In genomic region chr7:112143978-112144377, GRCm38 (mm10) we compare ENCODE assay signal across 13 mouse cellular contexts. TPM values are rescaled to one million over a fixed set of nuclear protein-coding genes. Genes with fewer than 3 reads are reported as not detected.
DNase-seq lines count a peak whose midpoint lies in the region; ATAC-seq and TF ChIP-seq lines count a peak whose summit lies in the region.
"Had no signal": no experiment of that assay in that cellular context is flagged by ENCODE, and none has a peak within 500 bp of the region (broad histone marks: within the 10 kb centered on the region; RNA-seq: fewer than 3 reads in every experiment).

No protein-coding gene starts in this region.

- peak overlapping the region; percentile 78; the same call in 1 of the 2 replicates for H3K27ac ChIP-seq in heart, embryonic 10.5 days
- H3K27ac ChIP-seq in embryonic facial prominence, embryonic 13.5 days, result peak overlapping the region; percentile 89
- no peak overlapping the region for H3K27ac ChIP-seq in hindbrain, postnatal 0 days
- no peak overlapping the region for H3K27ac ChIP-seq in lung, postnatal 0 days (ENCODE audit: low read length)
- H3K27ac ChIP-seq: liver, embryonic 14.5 days had no signal

- H3K4me1 ChIP-seq in heart, embryonic 10.5 days, result peaks cover 64% of the 10 kb centered on the region
- peaks cover 52% of the 10 kb centered on the region for H3K4me1 ChIP-seq in embryonic facial prominence, embryonic 13.5 days
- 0 out of 2 replicates have a peak, but pooled peaks cover 6% of the 10 kb centered on the region for H3K4me1 ChIP-seq in hindbrain, postnatal 0 days (ENCODE audit: insufficient read depth, low read length)
- H3K4me1 ChIP-seq in lung, postnatal 0 days (ENCODE audit: insufficient read depth, low read depth, low read length), result no peaks in the 10 kb centered on the region

- no peak for TF ChIP-seq CTCF in hindbrain, postnatal 0 days (IDR thresholded peaks at IDR 0.05; ENCODE audit: low read depth)
- no peak for TF ChIP-seq CTCF in lung, postnatal 0 days (IDR thresholded peaks at IDR 0.05)

- no peak overlapping the region for H3K9ac ChIP-seq in embryonic facial prominence, embryonic 13.5 days
- H3K9ac ChIP-seq in hindbrain, postnatal 0 days (replicated peaks; ENCODE audit: low read length), result no peak overlapping the region
- no peak overlapping the region for H3K9ac ChIP-seq in lung, postnatal 0 days (replicated peaks; ENCODE audit: low read depth)
- H3K9ac ChIP-seq: liver, embryonic 14.5 days had no signal

- H3K4me3 ChIP-seq in heart, embryonic 10.5 days, result no peak overlapping the region
- H3K4me3 ChIP-seq in embryonic facial prominence, embryonic 13.5 days, result no peak overlapping the region
- no peak overlapping the region for H3K4me3 ChIP-seq in hindbrain, postnatal 0 days (ENCODE audit: low read length)
- H3K4me3 ChIP-seq in lung, postnatal 0 days (ENCODE audit: low read depth, low read length), result no peak overlapping the region

- H3K4me2 ChIP-seq in embryonic facial prominence, embryonic 13.5 days, result no peak overlapping the region
- no peak overlapping the region for H3K4me2 ChIP-seq in hindbrain, postnatal 0 days (ENCODE audit: low read depth, low read length)
- H3K4me2 ChIP-seq in lung, postnatal 0 days (replicated peaks; ENCODE audit: low read depth, low read length), result no peak overlapping the region

- DNase-seq in heart, embryonic 10.5 days (ENCODE audit: low spot score), result no peak
- no peak for DNase-seq in heart, adult 11 months
- DNase-seq in 3134 (ENCODE audit: extremely low read depth, insufficient read length, low spot score), result peak; percentile 51
- DNase-seq in hindbrain, postnatal 0 days (ENCODE audit: low spot score), result no peak
- no peak for DNase-seq in lung, postnatal 0 days (ENCODE audit: low spot score)
- no peak for DNase-seq in adrenal gland, adult 18-20 months (ENCODE audit: low spot score in 2 of 2)
- no peak for DNase-seq in lung, postnatal 10 days
- DNase-seq: heart, postnatal 4 days; lung, postnatal 4 days had no signal

- 74% methylated on average over 4 of the region's 4 CpGs for WGBS in heart, embryonic 10.5 days
- WGBS in embryonic facial prominence, embryonic 13.5 days, result 75% methylated on average over 4 of the region's 4 CpGs
- WGBS in hindbrain, postnatal 0 days, result 33% methylated on average over 4 of the region's 4 CpGs
- WGBS in lung, postnatal 0 days, result 73% methylated on average over 4 of the region's 4 CpGs

- peaks cover 8% of the 10 kb centered on the region for H3K36me3 ChIP-seq in heart, embryonic 10.5 days
- peaks cover 19% of the 10 kb centered on the region for H3K36me3 ChIP-seq in embryonic facial prominence, embryonic 13.5 days
- H3K36me3 ChIP-seq in hindbrain, postnatal 0 days (ENCODE audit: insufficient read depth, low read length), result no peaks in the 10 kb centered on the region
- no peaks in the 10 kb centered on the region for H3K36me3 ChIP-seq in lung, postnatal 0 days (ENCODE audit: insufficient read depth, low read length)

- no peak for TF ChIP-seq EP300 in lung, postnatal 0 days (IDR thresholded peaks at IDR 0.05)

- no peaks in the 10 kb centered on the region for H3K9me3 ChIP-seq in heart, embryonic 10.5 days
- H3K9me3 ChIP-seq in embryonic facial prominence, embryonic 13.5 days, result no peaks in the 10 kb centered on the region
- no peaks in the 10 kb centered on the region for H3K9me3 ChIP-seq in hindbrain, postnatal 0 days (ENCODE audit: low read length)
- no peaks in the 10 kb centered on the region for H3K9me3 ChIP-seq in lung, postnatal 0 days (ENCODE audit: low read length)

- no peaks in the 10 kb centered on the region for H3K27me3 ChIP-seq in heart, embryonic 10.5 days (ENCODE audit: insufficient read depth, poor library complexity, severe bottlenecking)
- H3K27me3 ChIP-seq in embryonic facial prominence, embryonic 13.5 days, result no peaks in the 10 kb centered on the region
- H3K27me3 ChIP-seq in hindbrain, postnatal 0 days (ENCODE audit: insufficient read depth, low read length), result no peaks in the 10 kb centered on the region
- no peaks in the 10 kb centered on the region for H3K27me3 ChIP-seq in lung, postnatal 0 days (replicated peaks; ENCODE audit: insufficient read depth, low read length)

- no peak for ATAC-seq in embryonic facial prominence, embryonic 13.5 days (ENCODE audit: insufficient number of reproducible peaks, insufficient read depth, low FRiP score, low TSS enrichment, low read depth)
- peak; percentile 57 for ATAC-seq in hindbrain, postnatal 0 days
- no peak for ATAC-seq in lung, postnatal 0 days

RNA-seq across cellular contexts. Expression of gene Dkk3, which starts 14.9 kb away (rescaled TPM):
- polyA plus RNA-seq in heart, embryonic 10.5 days (2016; fragmentation: Nextera tagmentation; extraction: Ambion mirVana), result 59.8 and 101 TPM in 2 replicates
- 43.9 and 67.9 TPM in 2 replicates for polyA plus RNA-seq in embryonic facial prominence, embryonic 13.5 days (2015; fragmentation: Nextera tagmentation; extraction: Ambion mirVana)
- 33.2 and 42.0 TPM in 2 replicates for total RNA-seq in hindbrain, postnatal 0 days (2014; rRNA removed)
- 48.2 and 49.6 TPM in 2 replicates for polyA plus RNA-seq in hindbrain, postnatal 0 days (2015; fragmentation: Nextera tagmentation; extraction: Ambion mirVana)
- 82.5 and 88.3 TPM in 2 replicates for polyA plus RNA-seq in lung, postnatal 0 days (2015; fragmentation: Nextera tagmentation; extraction: Ambion mirVana)
- 10 to 100 TPM; 19.0 to 20.1 TPM for total RNA-seq in adrenal gland, adult 18-20 months (2021)
- total RNA-seq: granulocyte monocyte progenitor cell, adult 5-6 weeks; MEL had no signal

Comparison
In these comparisons a context has a peak if more than half of its experiments do, and no peak if none do; other contexts are left out.
1. H3K27ac ChIP-seq: peak in heart, embryonic 10.5 days (single experiment) and embryonic facial prominence, embryonic 13.5 days (single experiment); none in hindbrain, postnatal 0 days (single experiment) and lung, postnatal 0 days (single experiment).